Mouse (Mus musculus) intestine, embryonic 14.5 days (tissue): ENCODE measurements at regions not wholly inside any gene's neighbourhood (a gene's known extent, or its start where the extent isn't known, plus 50 kb on each side); places are given as distances from the start of the nearest gene placed in this dataset.

Source experiments
- ATAC-seq: fragments of 200-750 bp; cut with Nextera tagmentation; replicated peaks from 2 replicates; pipeline ENCODE4 v1.8.0; 2017; ENCODE audit warnings: low read depth, moderate number of reproducible peaks, moderate TSS enrichment, moderate library complexity; ENCODE audit not compliant: low FRiP score, low TSS enrichment
- DNase-seq: peaks from one replicate; pipeline ENCODE4 v3.0.0-alpha.2; 2018; ENCODE audit warnings: low spot score
- H3K27ac ChIP-seq: fragments of 300-500 bp; sonication (generic); 2 replicates; pipeline ENCODE4 v1.5.1; 2014; ENCODE audit warnings: low read depth, mild to moderate bottlenecking, control low read depth
- H3K27me3 ChIP-seq: fragments of 300-500 bp; sonication (generic); replicated peaks from 2 replicates; pipeline ENCODE4 v1.6.1; 2014; ENCODE audit warnings: low read length, control low read depth; ENCODE audit not compliant: control insufficient read depth, insufficient read depth
- H3K36me3 ChIP-seq: fragments of 300-500 bp; sonication (generic); 2 replicates; pipeline ENCODE4 v1.6.1; 2014; ENCODE audit warnings: low read length, control low read depth; ENCODE audit not compliant: control insufficient read depth, insufficient read depth
- H3K4me1 ChIP-seq: fragments of 300-500 bp; sonication (generic); replicated peaks from 2 replicates; pipeline ENCODE4 v1.6.1; 2014; ENCODE audit warnings: low read length, control low read depth, mixed read lengths; ENCODE audit not compliant: control insufficient read depth, insufficient read depth
- H3K4me2 ChIP-seq: fragments of 300-500 bp; sonication (generic); 2 replicates; pipeline ENCODE4 v1.6.1; 2014; ENCODE audit warnings: low read length
- H3K4me3 ChIP-seq: fragments of 300-500 bp; sonication (generic); 2 replicates; pipeline ENCODE4 v1.5.1; 2014; ENCODE audit warnings: low read depth, low read length, control low read depth, mixed read lengths
- H3K9ac ChIP-seq: fragments of 300-500 bp; sonication (generic); 2 replicates; pipeline ENCODE4 v1.6.1; 2014; ENCODE audit warnings: mild to moderate bottlenecking, low read length
- H3K9me3 ChIP-seq: fragments of 300-500 bp; sonication (generic); 2 replicates; pipeline ENCODE4 v1.6.1; 2016; ENCODE audit warnings: low read length, control low read depth; ENCODE audit not compliant: control insufficient read depth
- WGBS: fragments of 180-500 bp; shearing (Covaris S2); extraction: QIAGEN DNeasy Blood & Tissue Kit; methylation state at CpG from one replicate; pipeline ENCODE4 v1.1.7; 2014; 5-methylcytosine and 5-hydroxymethylcytosine counted together

- H3K4me2 ChIP-seq: 0 out of 2 replicates have a peak overlapping the region, but pooled peaks have one; percentile 7
Observed at GRCm38 (mm10) chr12:69023594-69023993, 135.4 kb downstream of the Rps29 start.

DNA sequence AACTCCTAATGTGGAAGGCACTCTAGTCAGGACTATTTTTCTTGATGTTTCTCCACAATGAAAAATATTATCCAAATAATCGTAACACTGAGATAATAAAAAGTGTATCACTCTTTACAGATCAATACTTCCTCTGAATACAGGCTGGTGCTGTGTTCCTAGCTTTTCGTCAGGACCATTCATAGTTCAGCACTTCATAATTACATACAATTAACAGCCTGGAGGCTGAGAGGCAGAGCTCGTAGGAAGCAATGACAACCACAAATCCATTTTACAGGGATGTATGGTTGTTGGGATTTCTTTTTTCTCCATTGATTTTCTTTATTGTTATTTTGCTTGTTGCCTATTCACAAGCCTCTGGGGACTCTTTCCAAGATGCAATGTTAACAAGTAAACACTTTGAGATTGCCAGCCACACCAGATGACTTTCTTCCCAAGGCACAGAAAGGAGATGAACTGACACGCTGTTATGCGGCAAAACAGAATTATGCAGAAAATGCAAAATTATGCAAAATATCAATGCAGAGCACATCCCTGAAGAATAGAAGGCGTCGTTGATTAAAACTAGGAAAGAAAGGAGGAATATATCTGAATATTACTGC is 142.2 kb downstream of the Rps29 start:
- DNase-seq (no peak), ATAC-seq (no peak)
- WGBS: 87% methylated on average over 7 of the region's 7 CpGs

More at GRCm38 (mm10) chr12:69023594-69023993, 135.4 kb downstream of the Rps29 start:
- no peaks in the 10 kb centered on the region for H3K9me3 ChIP-seq
- H3K36me3 ChIP-seq: no peaks in the 10 kb centered on the region
- H3K27me3 ChIP-seq: no peaks in the 10 kb centered on the region
- ATAC-seq (no peak), DNase-seq (no peak)
- H3K9ac ChIP-seq: no peak overlapping the region
- no peak overlapping the region for H3K27ac ChIP-seq
- no peaks in the 10 kb centered on the region; the same call in 1 of the 2 replicates for H3K4me1 ChIP-seq
- 54% methylated on average over 17 of the region's 17 CpGs for WGBS
- no peak overlapping the region for H3K4me3 ChIP-seq

DNA sequence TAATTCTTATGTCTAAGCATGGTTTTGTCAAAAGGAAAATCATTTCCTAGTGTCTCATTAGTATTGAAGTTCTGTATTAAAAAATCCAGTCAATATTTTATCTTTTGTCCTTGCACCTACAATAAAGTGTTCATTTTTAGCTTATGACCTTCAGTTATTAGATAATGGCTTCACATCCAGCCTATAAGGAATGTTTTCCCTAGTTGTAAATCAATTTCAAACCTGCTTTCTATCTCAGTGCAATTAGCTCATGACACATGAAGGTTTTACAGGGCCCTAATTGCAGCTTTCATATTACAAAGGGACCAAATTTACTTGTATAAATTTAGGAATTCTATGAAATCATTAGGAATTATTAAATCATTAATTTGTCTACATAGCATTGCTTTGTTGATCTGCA is 153.8 kb downstream of the Rps29 start:
- Histone ChIP-seq H3K4me2 (no peak overlapping the region), H3K4me1 (no peaks in the 10 kb centered on the region), H3K27me3 (no peaks in the 10 kb centered on the region), H3K9me3 (no peaks in the 10 kb centered on the region), H3K9ac (no peak overlapping the region), H3K4me3 (no peak overlapping the region), H3K36me3 (no peaks in the 10 kb centered on the region), H3K27ac (no peak overlapping the region)
- ATAC-seq (no peak), DNase-seq (no peak)

More for the DNA sequence above, 142.2 kb downstream of the Rps29 start:
- H3K4me2 ChIP-seq: no peak overlapping the region
- no peak overlapping the region for H3K9ac ChIP-seq
- no peaks in the 10 kb centered on the region for H3K36me3 ChIP-seq
- no peak overlapping the region for H3K4me3 ChIP-seq
- peaks cover 4% of the 10 kb centered on the region; the same call in 1 of the 2 replicates for H3K9me3 ChIP-seq
- no peak overlapping the region for H3K27ac ChIP-seq
- H3K4me1 ChIP-seq: no peaks in the 10 kb centered on the region
- no peaks in the 10 kb centered on the region for H3K27me3 ChIP-seq

- Histone ChIP-seq H3K4me1 (no peaks in the 10 kb centered on the region), H3K36me3 (no peaks in the 10 kb centered on the region), H3K27ac (no peak overlapping the region), H3K27me3 (no peaks in the 10 kb centered on the region), H3K9me3 (no peaks in the 10 kb centered on the region), H3K4me2 (no peak overlapping the region), H3K9ac (no peak overlapping the region), H3K4me3 (no peak overlapping the region)
- DNase-seq (no peak), ATAC-seq (no peak)
- WGBS: 76% methylated on average over 5 of the region's 5 CpGs
Observed at GRCm38 (mm10) chr12:69002106-69002505, 156.9 kb downstream of the Rps29 start.

GRCm38 (mm10) chr12:68997259-68997658 is 161.7 kb downstream of the Rps29 start:
- no peaks in the 10 kb centered on the region for H3K4me1 ChIP-seq
- no peaks in the 10 kb centered on the region for H3K27me3 ChIP-seq
- no peak overlapping the region for H3K4me2 ChIP-seq
- H3K27ac ChIP-seq: no peak overlapping the region
- no peak for ATAC-seq
- no peaks in the 10 kb centered on the region for H3K36me3 ChIP-seq
- 75% methylated on average over 6 of the region's 6 CpGs for WGBS
- H3K9me3 ChIP-seq: no peaks in the 10 kb centered on the region
- H3K9ac ChIP-seq: no peak overlapping the region
- H3K4me3 ChIP-seq: no peak overlapping the region
- DNase-seq: no peak

DNA sequence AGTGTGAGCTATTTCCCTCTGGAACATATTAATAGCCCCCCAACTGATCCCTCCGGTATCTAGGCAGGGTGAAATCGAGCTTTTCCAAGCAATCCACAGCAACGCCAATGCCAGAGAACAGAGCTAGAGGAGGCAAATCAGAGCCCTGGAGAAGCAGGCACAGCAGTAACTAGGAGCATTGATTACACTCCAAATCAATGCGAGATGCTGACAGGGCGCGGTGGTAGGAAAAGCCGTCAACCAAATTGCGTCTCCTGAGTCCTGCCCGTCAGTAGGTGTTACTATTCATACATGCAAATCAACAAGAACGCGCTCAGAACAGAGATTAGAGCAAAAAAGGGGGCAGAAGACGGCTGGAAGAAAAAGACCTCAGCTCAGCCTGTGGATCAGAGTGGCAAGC is 162.2 kb downstream of the Rps29 start:
- no peaks in the 10 kb centered on the region for H3K27me3 ChIP-seq
- ATAC-seq: no peak
- no peak overlapping the region for H3K9ac ChIP-seq
- H3K4me2 ChIP-seq: no peak overlapping the region
- H3K36me3 ChIP-seq: no peaks in the 10 kb centered on the region
- no peaks in the 10 kb centered on the region for H3K9me3 ChIP-seq
- no peak for DNase-seq
- H3K4me1 ChIP-seq: no peaks in the 10 kb centered on the region
- WGBS: 58% methylated on average over 12 of the region's 12 CpGs
- H3K4me3 ChIP-seq: no peak overlapping the region
- H3K27ac ChIP-seq: no peak overlapping the region

- H3K36me3 ChIP-seq: no peaks in the 10 kb centered on the region
- WGBS: 90% methylated on average over 4 of the region's 4 CpGs
- H3K27ac ChIP-seq: no peak overlapping the region
- no peak overlapping the region for H3K9ac ChIP-seq
- H3K4me1 ChIP-seq: no peaks in the 10 kb centered on the region
- H3K4me3 ChIP-seq: no peak overlapping the region
- DNase-seq (no peak), ATAC-seq (no peak)
- no peak overlapping the region for H3K4me2 ChIP-seq
- H3K27me3 ChIP-seq: no peaks in the 10 kb centered on the region
- no peaks in the 10 kb centered on the region for H3K9me3 ChIP-seq
Observed at GRCm38 (mm10) chr12:68980640-68981039, 178.3 kb downstream of the Rps29 start.

DNA sequence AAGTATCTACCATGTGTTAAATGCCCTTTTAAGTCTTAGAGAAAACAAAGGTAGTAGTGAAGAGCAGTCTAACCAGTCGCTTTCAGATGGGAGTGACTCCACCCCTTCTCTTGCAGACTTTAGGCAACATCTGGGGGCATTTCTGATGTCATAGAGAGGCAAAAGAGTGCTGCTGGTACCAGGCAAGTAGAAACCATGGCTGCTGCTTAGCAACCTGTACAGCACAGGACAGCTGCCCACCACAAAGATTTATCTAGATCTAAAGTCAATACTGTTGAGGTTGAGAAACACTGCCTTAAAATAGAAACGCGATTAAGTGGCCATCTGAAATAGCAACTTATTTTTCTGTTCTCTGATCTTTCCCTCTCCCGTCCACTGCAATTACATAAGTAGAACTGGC is 178.8 kb downstream of the Rps29 start:
- H3K4me3 ChIP-seq: no peak overlapping the region
- H3K4me2 ChIP-seq: no peak overlapping the region
- 63% methylated on average over 4 of the region's 4 CpGs for WGBS
- no peak for DNase-seq
- ATAC-seq: no peak
- H3K9me3 ChIP-seq: no peaks in the 10 kb centered on the region
- H3K27ac ChIP-seq: no peak overlapping the region
- H3K4me1 ChIP-seq: no peaks in the 10 kb centered on the region
- no peak overlapping the region for H3K9ac ChIP-seq
- no peaks in the 10 kb centered on the region for H3K27me3 ChIP-seq
- no peaks in the 10 kb centered on the region for H3K36me3 ChIP-seq

DNA sequence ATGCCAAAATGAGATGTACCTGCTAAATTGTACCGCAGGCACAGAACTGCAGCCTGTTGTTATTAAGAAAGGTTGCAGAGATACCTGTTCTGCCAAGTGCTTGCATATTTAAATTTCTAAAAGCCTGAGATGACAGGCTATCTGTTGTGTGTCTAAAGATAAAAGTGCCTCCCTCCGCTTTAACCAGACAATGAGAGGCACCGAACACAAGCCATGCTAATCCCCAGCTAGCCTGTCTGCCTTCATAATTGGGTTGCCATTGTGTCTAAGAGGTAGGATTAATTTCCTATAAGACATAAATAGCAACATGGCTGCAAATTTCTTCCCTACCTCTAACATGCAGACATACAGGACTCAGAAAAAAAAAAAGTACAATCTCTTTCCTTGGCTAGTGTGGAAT is 179.8 kb downstream of the Rps29 start:
- Histone ChIP-seq H3K9me3 (no peaks in the 10 kb centered on the region), H3K27me3 (no peaks in the 10 kb centered on the region), H3K4me2 (no peak overlapping the region), H3K4me3 (no peak overlapping the region), H3K27ac (no peak overlapping the region), H3K9ac (no peak overlapping the region), H3K4me1 (no peaks in the 10 kb centered on the region), H3K36me3 (no peaks in the 10 kb centered on the region)
- ATAC-seq (no peak), DNase-seq (no peak)
- 75% methylated on average over 3 of the region's 3 CpGs for WGBS
